Mouse (Mus musculus): Measurements from ENCODE around the gene Tubb3. TPM values are rescaled to one million over a fixed set of nuclear protein-coding genes. Genes with fewer than 3 reads are reported as not detected.
A peak's percentile ranks its signal among the peaks of the same experiment; 100 is the strongest.
"Not testable (repeated sequence)": the region's sequence is repeated elsewhere in the genome, so short reads cannot be mapped to it uniquely, and the experiment has no call there.

The Tubb3 gene
- polyA plus RNA-seq, 1 experiment from 2014 or later: 4.8 TPM

GRCm38 (mm10) chr8:123410788-123411187 is 436 bp upstream of the Tubb3 start:
- Histone ChIP-seq H3K4me2 (replicated peaks; ENCODE audit: low read depth, low read length) (peak overlapping the region; percentile 53), H3K4me3 (ENCODE audit: low read length) (peak overlapping the region; percentile 38), H3K4me1 (ENCODE audit: insufficient read depth, low read length) (peaks cover 18% of the 10 kb centered on the region), H3K9me3 (ENCODE audit: low read length) (no peaks in the 10 kb centered on the region), H3K9ac (replicated peaks; ENCODE audit: low read length) (no peak overlapping the region; the same call in 1 of the 2 replicates), H3K36me3 (ENCODE audit: insufficient read depth, low read length) (no peaks in the 10 kb centered on the region), H3K27ac (ENCODE audit: low read length) (no peak overlapping the region), H3K27me3 (ENCODE audit: insufficient read depth, low read length) (peaks cover 56% of the 10 kb centered on the region)
- ATAC-seq (ENCODE audit: low FRiP score, low TSS enrichment): no peak
- 10% methylated on average over 11 of the region's 11 CpGs for WGBS

GRCm38 (mm10) chr8:123411781-123412327 is 630 bp downstream of the Tubb3 start:
- 7% methylated on average over 16 of the region's 16 CpGs for WGBS
- Histone ChIP-seq H3K9ac (replicated peaks; ENCODE audit: low read length) (no peak overlapping the region), H3K36me3 (ENCODE audit: insufficient read depth, low read length) (no peaks in the 10 kb centered on the region), H3K4me2 (replicated peaks; ENCODE audit: low read depth, low read length) (peak overlapping the region; percentile 53), H3K4me3 (ENCODE audit: low read length) (peak overlapping the region; percentile 38), H3K4me1 (ENCODE audit: insufficient read depth, low read length) (peaks cover 18% of the 10 kb centered on the region), H3K27me3 (ENCODE audit: insufficient read depth, low read length) (peaks cover 56% of the 10 kb centered on the region), H3K9me3 (ENCODE audit: low read length) (no peaks in the 10 kb centered on the region), H3K27ac (ENCODE audit: low read length) (no peak overlapping the region)
- no peak for ATAC-seq (ENCODE audit: low FRiP score, low TSS enrichment)

GRCm38 (mm10) chr8:123412560-123413170 is 1.4 kb downstream of the Tubb3 start:
- H3K9ac ChIP-seq (replicated peaks; ENCODE audit: low read length): no peak overlapping the region
- H3K4me1 ChIP-seq (ENCODE audit: insufficient read depth, low read length): peaks cover 18% of the 10 kb centered on the region
- no peak overlapping the region for H3K4me2 ChIP-seq (replicated peaks; ENCODE audit: low read depth, low read length)
- H3K36me3 ChIP-seq (ENCODE audit: insufficient read depth, low read length): no peaks in the 10 kb centered on the region
- H3K27ac ChIP-seq (ENCODE audit: low read length): no peak overlapping the region
- 3% methylated on average over 12 of the region's 12 CpGs for WGBS
- no peaks in the 10 kb centered on the region for H3K9me3 ChIP-seq (ENCODE audit: low read length)
- no peak overlapping the region for H3K4me3 ChIP-seq (ENCODE audit: low read length)
- H3K27me3 ChIP-seq (ENCODE audit: insufficient read depth, low read length): peaks cover 56% of the 10 kb centered on the region
- no peak for ATAC-seq (ENCODE audit: low FRiP score, low TSS enrichment)

- 7% methylated on average over 9 of the region's 9 CpGs for WGBS
- no peak overlapping the region for H3K4me3 ChIP-seq (ENCODE audit: low read length)
- H3K27ac ChIP-seq (ENCODE audit: low read length): no peak overlapping the region
- H3K4me2 ChIP-seq (replicated peaks; ENCODE audit: low read depth, low read length): no peak overlapping the region
- ATAC-seq (ENCODE audit: low FRiP score, low TSS enrichment): no peak
- H3K9ac ChIP-seq (replicated peaks; ENCODE audit: low read length): no peak overlapping the region
- no peaks in the 10 kb centered on the region for H3K36me3 ChIP-seq (ENCODE audit: insufficient read depth, low read length)
- H3K27me3 ChIP-seq (ENCODE audit: insufficient read depth, low read length): peaks cover 50% of the 10 kb centered on the region
- H3K4me1 ChIP-seq (ENCODE audit: insufficient read depth, low read length): peaks cover 18% of the 10 kb centered on the region
- no peaks in the 10 kb centered on the region for H3K9me3 ChIP-seq (ENCODE audit: low read length)
Observed at GRCm38 (mm10) chr8:123414255-123414654, 3.0 kb downstream of the Tubb3 start.

GRCm38 (mm10) chr8:123414997-123415696 is 3.9 kb downstream of the Tubb3 start:
- H3K9ac ChIP-seq (replicated peaks; ENCODE audit: low read length); H3K36me3 ChIP-seq (ENCODE audit: insufficient read depth, low read length); H3K9me3 ChIP-seq (ENCODE audit: low read length); ATAC-seq (ENCODE audit: low FRiP score, low TSS enrichment); H3K4me2 ChIP-seq (replicated peaks; ENCODE audit: low read depth, low read length); H3K4me3 ChIP-seq (ENCODE audit: low read length); H3K27ac ChIP-seq (ENCODE audit: low read length): not testable (repeated sequence)
- Histone ChIP-seq H3K27me3 (ENCODE audit: insufficient read depth, low read length) (peaks cover 41% of the 10 kb centered on the region), H3K4me1 (ENCODE audit: insufficient read depth, low read length) (peaks cover 14% of the 10 kb centered on the region)
- 79% methylated on average over 5 of the region's 5 CpGs for WGBS

GRCm38 (mm10) chr8:123415967-123416943 is 5.0 kb downstream of the Tubb3 start:
- no peak for ATAC-seq (ENCODE audit: low FRiP score, low TSS enrichment)
- 88% methylated on average over 8 of the region's 8 CpGs for WGBS

GRCm38 (mm10) chr8:123416944-123417555 is 5.8 kb downstream of the Tubb3 start:
- peaks cover 22% of the 10 kb centered on the region for H3K27me3 ChIP-seq (ENCODE audit: insufficient read depth, low read length)
- H3K4me2 ChIP-seq (replicated peaks; ENCODE audit: low read depth, low read length): no peak overlapping the region
- no peak overlapping the region for H3K27ac ChIP-seq (ENCODE audit: low read length)
- no peaks in the 10 kb centered on the region for H3K4me1 ChIP-seq (ENCODE audit: insufficient read depth, low read length)
- no peak for ATAC-seq (ENCODE audit: low FRiP score, low TSS enrichment)
- WGBS: 78% methylated on average over 8 of the region's 8 CpGs
- H3K36me3 ChIP-seq (ENCODE audit: insufficient read depth, low read length): no peaks in the 10 kb centered on the region
- H3K9me3 ChIP-seq (ENCODE audit: low read length): no peaks in the 10 kb centered on the region
- H3K4me3 ChIP-seq (ENCODE audit: low read length): no peak overlapping the region
- H3K9ac ChIP-seq (replicated peaks; ENCODE audit: low read length): no peak overlapping the region

More at GRCm38 (mm10) chr8:123415967-123416943, 5.0 kb downstream of the Tubb3 start:
- Histone ChIP-seq H3K27ac (ENCODE audit: low read length) (no peak overlapping the region), H3K27me3 (ENCODE audit: insufficient read depth, low read length) (peaks cover 30% of the 10 kb centered on the region), H3K9me3 (ENCODE audit: low read length) (no peaks in the 10 kb centered on the region), H3K4me1 (ENCODE audit: insufficient read depth, low read length) (peaks cover 5% of the 10 kb centered on the region), H3K9ac (replicated peaks; ENCODE audit: low read length) (no peak overlapping the region), H3K36me3 (ENCODE audit: insufficient read depth, low read length) (no peaks in the 10 kb centered on the region), H3K4me3 (ENCODE audit: low read length) (no peak overlapping the region), H3K4me2 (replicated peaks; ENCODE audit: low read depth, low read length) (no peak overlapping the region)

- Histone ChIP-seq H3K27ac (ENCODE audit: low read length) (no peak overlapping the region), H3K36me3 (ENCODE audit: insufficient read depth, low read length) (no peaks in the 10 kb centered on the region), H3K4me1 (ENCODE audit: insufficient read depth, low read length) (no peaks in the 10 kb centered on the region), H3K27me3 (ENCODE audit: insufficient read depth, low read length) (no peaks in the 10 kb centered on the region), H3K9ac (replicated peaks; ENCODE audit: low read length) (no peak overlapping the region), H3K9me3 (ENCODE audit: low read length) (no peaks in the 10 kb centered on the region), H3K4me3 (ENCODE audit: low read length) (no peak overlapping the region), H3K4me2 (replicated peaks; ENCODE audit: low read depth, low read length) (no peak overlapping the region)
- ATAC-seq (ENCODE audit: low FRiP score, low TSS enrichment): no peak
- WGBS: 85% methylated on average over 4 of the region's 4 CpGs
Observed at GRCm38 (mm10) chr8:123419711-123420110, 8.5 kb downstream of the Tubb3 start.
